Mouse (Mus musculus) lung, postnatal 0 days (tissue): Measurements from ENCODE around the gene Dennd2a. TPM values are rescaled to one million over a fixed set of nuclear protein-coding genes. Genes with fewer than 3 reads are reported as not detected.

Experiments used
- ATAC-seq: fragments of 200-750 bp; cut with Nextera tagmentation; 2 replicates; pipeline ENCODE4 v1.8.0; 2017; ENCODE audit warnings: moderate library complexity
- DNase-seq: peaks from one replicate; pipeline ENCODE4 v3.0.0-alpha.2; 2016; ENCODE audit warnings: low spot score
- H3K27ac ChIP-seq: fragments of 300-500 bp; sonication (generic); 2 replicates; pipeline ENCODE4 v1.5.1; 2014; ENCODE audit warnings: antibody characterized with exemption, mild to moderate bottlenecking, low read length, mixed read lengths
- H3K27me3 ChIP-seq: fragments of 300-500 bp; sonication (generic); replicated peaks from 2 replicates; pipeline ENCODE4 v1.6.1; 2014; ENCODE audit warnings: low read length, mixed read lengths; ENCODE audit not compliant: insufficient read depth
- H3K36me3 ChIP-seq: fragments of 300-500 bp; sonication (generic); 2 replicates; pipeline ENCODE4 v1.6.1; 2014; ENCODE audit warnings: low read length, mixed read lengths; ENCODE audit not compliant: insufficient read depth
- H3K4me1 ChIP-seq: fragments of 300-500 bp; sonication (generic); 2 replicates; pipeline ENCODE4 v1.6.1; 2014; ENCODE audit warnings: antibody characterized with exemption, low read depth, low read length, mixed read lengths; ENCODE audit not compliant: insufficient read depth
- H3K4me2 ChIP-seq: fragments of 300-500 bp; sonication (generic); replicated peaks from 2 replicates; pipeline ENCODE4 v1.6.1; 2014; ENCODE audit warnings: low read depth, mild to moderate bottlenecking, low read length, moderate library complexity, mixed read lengths
- H3K4me3 ChIP-seq: fragments of 300-500 bp; sonication (generic); 2 replicates; pipeline ENCODE4 v1.5.1; 2014; ENCODE audit warnings: low read depth, low read length
- H3K9ac ChIP-seq: fragments of 300-500 bp; sonication (generic); replicated peaks from 2 replicates; pipeline ENCODE4 v1.6.1; 2014; ENCODE audit warnings: low read depth, mild to moderate bottlenecking
- H3K9me3 ChIP-seq: fragments of 300-500 bp; sonication (generic); 2 replicates; pipeline ENCODE4 v1.6.1; 2016; ENCODE audit warnings: low read length, mixed read lengths
- CTCF ChIP-seq: IDR thresholded peaks from 2 replicates; pipeline ENCODE4 v1.5.1; 2016; ENCODE audit warnings: antibody characterized with exemption, mild to moderate bottlenecking
- EP300 ChIP-seq: IDR thresholded peaks from 2 replicates; pipeline ENCODE4 v1.6.1; 2016; ENCODE audit warnings: antibody characterized with exemption, mild to moderate bottlenecking, control low read depth
- WGBS: fragments of 180-500 bp; shearing (Covaris S2); extraction: QIAGEN DNeasy Blood & Tissue Kit; methylation state at CpG from one replicate; pipeline ENCODE4 v1.1.7; 2014; 5-methylcytosine and 5-hydroxymethylcytosine counted together
- polyA plus RNA-seq: library from polyadenylated mRNA; unstranded; fragments of >200 nt; fragmentation: Nextera tagmentation; extraction: Ambion mirVana; gene quantifications from 2 replicates; pipeline ENCODE4 v1.2.1, GENCODE M21; 2015

The Dennd2a gene
- polyA plus RNA-seq, 1 experiment from 2014 or later: 13.8 TPM

DNA sequence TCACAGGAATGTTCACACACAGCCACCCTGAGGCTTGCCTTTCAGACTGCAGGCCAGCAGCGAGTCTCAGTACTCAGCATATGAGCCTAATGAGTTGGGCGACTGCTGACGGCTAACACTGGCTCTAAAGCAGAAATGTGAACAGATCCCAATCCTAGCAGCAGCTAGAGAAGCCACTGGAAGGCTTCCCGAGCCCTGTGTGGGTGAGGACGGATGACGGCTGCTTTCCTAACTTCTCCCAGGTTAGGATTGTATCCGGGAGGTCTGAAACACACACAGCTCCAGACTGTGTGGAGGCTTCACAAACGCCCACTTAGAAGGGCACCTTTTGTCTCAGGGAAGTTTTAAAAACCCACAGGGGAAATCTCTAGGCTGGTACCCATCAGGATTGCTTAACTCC is 69.4 kb downstream of the Dennd2a start:
- no peak overlapping the region for H3K27ac ChIP-seq
- ATAC-seq: no peak
- no peak overlapping the region for H3K4me3 ChIP-seq
- H3K27me3 ChIP-seq: no peaks in the 10 kb centered on the region
- no peak overlapping the region for H3K9ac ChIP-seq
- no peak overlapping the region for H3K4me2 ChIP-seq
- H3K9me3 ChIP-seq: no peaks in the 10 kb centered on the region
- 90% methylated on average over 8 of the region's 8 CpGs for WGBS
- no peak for DNase-seq
- peaks cover 24% of the 10 kb centered on the region; the same call in 1 of the 2 replicates for H3K36me3 ChIP-seq
- TF ChIP-seq CTCF (no peak), EP300 (no peak)
- no peaks in the 10 kb centered on the region for H3K4me1 ChIP-seq

DNA sequence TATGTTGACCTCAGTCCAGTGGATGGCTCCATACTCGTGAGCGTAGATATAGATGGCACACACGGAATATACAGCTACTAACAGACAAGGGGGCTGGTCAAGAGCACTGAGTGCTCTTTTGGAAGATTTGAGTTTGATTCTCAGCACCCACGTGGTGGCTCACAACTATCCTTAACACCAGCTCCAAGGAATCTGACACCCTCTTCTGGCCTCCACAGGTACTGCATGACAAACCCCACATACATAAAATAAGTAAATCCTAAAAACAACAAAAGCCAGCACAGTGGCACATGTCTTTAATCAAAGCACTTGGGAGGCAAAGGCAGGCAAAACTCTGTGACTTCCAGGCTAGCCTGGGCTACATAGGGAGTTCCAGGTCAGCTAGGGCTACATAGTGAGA is 74.0 kb downstream of the Dennd2a start:
- TF ChIP-seq CTCF (peak; percentile 25), EP300 (no peak)
- no peak for ATAC-seq
- 96% methylated on average over 4 of the region's 4 CpGs for WGBS
- H3K4me3 ChIP-seq: no peak overlapping the region
- H3K4me1 ChIP-seq: no peaks in the 10 kb centered on the region
- H3K9me3 ChIP-seq: no peaks in the 10 kb centered on the region
- no peak overlapping the region for H3K4me2 ChIP-seq
- DNase-seq: no peak
- H3K27me3 ChIP-seq: no peaks in the 10 kb centered on the region
- peaks cover 21% of the 10 kb centered on the region; the same call in 1 of the 2 replicates for H3K36me3 ChIP-seq
- H3K9ac ChIP-seq: no peak overlapping the region
- H3K27ac ChIP-seq: no peak overlapping the region

- ATAC-seq (no peak), DNase-seq (no peak)
- H3K4me2 ChIP-seq: no peak overlapping the region
- no peak overlapping the region for H3K4me3 ChIP-seq
- H3K27ac ChIP-seq: no peak overlapping the region
- 63% methylated on average over 8 of the region's 8 CpGs for WGBS
- TF ChIP-seq EP300 (no peak), CTCF (no peak)
- H3K36me3 ChIP-seq: no peaks in the 10 kb centered on the region
- H3K9me3 ChIP-seq: no peaks in the 10 kb centered on the region
- H3K4me1 ChIP-seq: no peaks in the 10 kb centered on the region
- H3K27me3 ChIP-seq: no peaks in the 10 kb centered on the region
- no peak overlapping the region for H3K9ac ChIP-seq
These were observed 79.0 kb downstream of the Dennd2a start for GRCm38 (mm10) chr6:39478509-39479150.

DNA sequence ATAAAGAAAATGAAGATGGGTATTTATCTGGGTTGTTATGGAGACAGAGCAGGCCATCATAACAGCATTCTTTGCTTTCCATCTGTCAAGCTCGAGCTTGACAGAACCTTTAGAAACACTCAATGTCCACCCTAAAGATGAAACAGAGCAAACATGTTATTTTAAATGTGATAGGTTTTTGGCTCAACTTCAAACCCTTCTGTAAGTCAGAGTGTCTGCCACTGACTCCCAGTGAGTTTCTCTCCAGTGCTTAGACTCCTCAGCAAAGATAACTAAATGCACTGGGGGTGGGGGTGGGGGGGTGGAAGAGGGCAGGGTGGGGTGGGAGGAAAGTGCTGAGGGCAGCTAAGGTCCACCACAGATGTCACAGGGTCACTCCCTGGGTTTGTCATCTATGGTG is 81.0 kb downstream of the Dennd2a start:
- Histone ChIP-seq H3K9ac (no peak overlapping the region), H3K4me2 (no peak overlapping the region), H3K27me3 (no peaks in the 10 kb centered on the region), H3K4me3 (no peak overlapping the region), H3K27ac (no peak overlapping the region), H3K9me3 (no peaks in the 10 kb centered on the region), H3K4me1 (no peaks in the 10 kb centered on the region), H3K36me3 (no peaks in the 10 kb centered on the region)
- ATAC-seq (peak; percentile 55), DNase-seq (peak; percentile 55)
- TF ChIP-seq CTCF: no peak
- TF ChIP-seq EP300: no peak
- 43% methylated on average over 1 of the region's 1 CpGs for WGBS

- ATAC-seq: peak; percentile 42
- DNase-seq: peak; percentile 37
- TF ChIP-seq CTCF (no peak), EP300 (no peak)
- WGBS: 55% methylated on average over 6 of the region's 6 CpGs
- Histone ChIP-seq H3K4me2 (no peak overlapping the region), H3K27me3 (no peaks in the 10 kb centered on the region), H3K36me3 (no peaks in the 10 kb centered on the region), H3K4me1 (no peaks in the 10 kb centered on the region), H3K27ac (no peak overlapping the region), H3K9me3 (no peaks in the 10 kb centered on the region), H3K4me3 (no peak overlapping the region), H3K9ac (no peak overlapping the region)
These were observed 83.2 kb downstream of the Dennd2a start for GRCm38 (mm10) chr6:39474424-39474823.

- 46% methylated on average over 5 of the region's 5 CpGs for WGBS
- no peak overlapping the region for H3K4me3 ChIP-seq
- no peaks in the 10 kb centered on the region for H3K4me1 ChIP-seq
- H3K9me3 ChIP-seq: no peaks in the 10 kb centered on the region
- H3K27me3 ChIP-seq: no peaks in the 10 kb centered on the region
- H3K4me2 ChIP-seq: no peak overlapping the region
- no peak for ATAC-seq
- no peak for DNase-seq
- H3K9ac ChIP-seq: no peak overlapping the region
- H3K27ac ChIP-seq: no peak overlapping the region
- 0 out of 2 replicates have a peak, but pooled peaks cover 7% of the 10 kb centered on the region for H3K36me3 ChIP-seq
- no peak for TF ChIP-seq CTCF
- TF ChIP-seq EP300: no peak
These were observed 84.8 kb downstream of the Dennd2a start for GRCm38 (mm10) chr6:39472837-39473236.

DNA sequence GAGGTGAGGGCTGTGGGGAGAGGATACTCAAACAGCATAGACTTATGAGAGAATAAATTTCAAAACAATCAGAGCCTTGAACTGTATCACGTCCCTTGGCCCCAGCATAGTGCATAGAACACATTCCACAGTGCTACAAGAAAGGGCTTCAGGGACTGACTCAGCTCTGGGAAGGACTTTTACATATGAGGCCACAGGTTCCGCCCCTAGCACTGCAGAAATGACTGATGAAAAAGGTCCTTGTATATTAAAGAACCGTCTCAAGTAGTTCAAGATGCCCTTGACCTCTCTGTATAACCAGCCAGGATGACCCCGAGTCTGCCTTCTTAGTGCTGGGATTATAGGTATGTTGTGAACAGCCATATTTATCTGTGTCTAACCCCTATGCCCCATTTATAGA is 85.4 kb downstream of the Dennd2a start:
- Histone ChIP-seq H3K9me3 (no peaks in the 10 kb centered on the region), H3K36me3 (0 out of 2 replicates have a peak, but pooled peaks cover 7% of the 10 kb centered on the region), H3K9ac (no peak overlapping the region), H3K4me3 (no peak overlapping the region), H3K27ac (no peak overlapping the region), H3K27me3 (no peaks in the 10 kb centered on the region), H3K4me2 (no peak overlapping the region), H3K4me1 (no peaks in the 10 kb centered on the region)
- DNase-seq: peak; percentile 80
- peak; percentile 85 for ATAC-seq
- WGBS: 45% methylated on average over 4 of the region's 4 CpGs
- TF ChIP-seq CTCF (no peak), EP300 (0 out of 2 replicates have a peak, but pooled peaks have one; percentile 28)
